ENCODE assay signal across 21 mouse cellular contexts in the genomic region with DNA sequence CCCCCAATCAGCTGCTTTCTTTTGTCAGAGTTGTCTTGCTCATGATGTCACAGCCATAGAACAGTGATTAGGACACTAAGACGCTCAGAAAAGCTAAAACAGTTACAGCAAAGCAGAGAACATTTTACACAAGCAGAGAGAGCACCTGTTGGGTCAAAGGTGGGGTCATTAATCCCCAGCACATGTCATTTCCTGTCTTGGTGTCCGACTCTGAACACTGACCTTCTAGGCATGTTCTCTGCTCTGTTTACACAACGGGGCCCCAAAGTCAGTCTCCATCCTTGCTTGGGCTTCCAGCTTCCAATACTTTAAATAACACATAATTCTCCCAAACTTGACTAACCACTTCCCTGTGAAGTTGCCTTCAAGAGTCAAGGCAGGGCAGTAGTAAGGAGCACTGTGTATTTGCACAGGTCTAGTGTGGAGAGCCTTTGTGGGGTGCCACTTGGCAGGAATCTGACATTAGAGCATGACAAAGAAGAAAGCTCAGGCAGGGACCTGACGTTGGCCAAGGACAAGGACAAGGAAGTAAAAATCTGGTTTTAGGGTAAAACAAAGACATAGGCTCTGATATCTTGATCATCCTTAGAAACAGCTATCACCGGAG. TPM values are rescaled to one million over a fixed set of nuclear protein-coding genes. Genes with fewer than 3 reads are reported as not detected.
A peak's percentile ranks its signal among the peaks of the same experiment; 100 is the strongest.
DNase-seq lines count a peak whose midpoint lies in the region; ATAC-seq and TF ChIP-seq lines count a peak whose summit lies in the region.
"Had no signal": no experiment of that assay in that cellular context is flagged by ENCODE, and none has a peak within 500 bp of the region (broad histone marks: within the 10 kb centered on the region; RNA-seq: fewer than 3 reads in every experiment).

No protein-coding gene starts in this region.

- H3K9me3 ChIP-seq in lung, postnatal 0 days (ENCODE audit: low read length), result no peaks in the 10 kb centered on the region
- no peaks in the 10 kb centered on the region for H3K9me3 ChIP-seq in stomach, postnatal 0 days (ENCODE audit: control insufficient read depth, low read length)
- H3K9me3 ChIP-seq in hindbrain, embryonic 14.5 days (ENCODE audit: control insufficient read depth, low read length), result no peaks in the 10 kb centered on the region
- no peaks in the 10 kb centered on the region for H3K9me3 ChIP-seq in limb, embryonic 10.5 days (replicated peaks)
- H3K9me3 ChIP-seq: embryonic facial prominence, embryonic 10.5 days; forebrain, embryonic 12.5 days; heart, embryonic 13.5 days; hindbrain, embryonic 15.5 days; liver, embryonic 13.5 days had no signal

- TF ChIP-seq EP300 in lung, postnatal 0 days (IDR thresholded peaks at IDR 0.05), result peak; percentile 81
- TF ChIP-seq EP300 in stomach, postnatal 0 days (optimal IDR thresholded peaks at IDR 0.05), result no peak

- no peak overlapping the region for H3K4me2 ChIP-seq in lung, postnatal 0 days (replicated peaks; ENCODE audit: low read depth, low read length)
- no peak overlapping the region for H3K4me2 ChIP-seq in stomach, postnatal 0 days (replicated peaks; ENCODE audit: low read depth)
- H3K4me2 ChIP-seq in hindbrain, embryonic 14.5 days (replicated peaks), result no peak overlapping the region
- H3K4me2 ChIP-seq: forebrain, embryonic 12.5 days; heart, embryonic 13.5 days; hindbrain, embryonic 15.5 days; liver, embryonic 13.5 days had no signal

- no peak for TF ChIP-seq CTCF in lung, postnatal 0 days (IDR thresholded peaks at IDR 0.05)
- no peak for TF ChIP-seq CTCF in stomach, postnatal 0 days (IDR thresholded peaks at IDR 0.05; ENCODE audit: low read depth)

- H3K9ac ChIP-seq in lung, postnatal 0 days (replicated peaks; ENCODE audit: low read depth), result no peak overlapping the region
- no peak overlapping the region for H3K9ac ChIP-seq in stomach, postnatal 0 days (ENCODE audit: low read length)
- no peak overlapping the region for H3K9ac ChIP-seq in hindbrain, embryonic 14.5 days
- H3K9ac ChIP-seq: forebrain, embryonic 12.5 days; heart, embryonic 13.5 days; hindbrain, embryonic 15.5 days; liver, embryonic 13.5 days had no signal

- H3K4me1 ChIP-seq in lung, postnatal 0 days (ENCODE audit: insufficient read depth, low read depth, low read length), result no peaks in the 10 kb centered on the region
- no peaks in the 10 kb centered on the region; the same call in 1 of the 2 replicates for H3K4me1 ChIP-seq in stomach, postnatal 0 days (replicated peaks; ENCODE audit: control insufficient read depth, insufficient read depth)
- no peaks in the 10 kb centered on the region for H3K4me1 ChIP-seq in hindbrain, embryonic 14.5 days (replicated peaks; ENCODE audit: control insufficient read depth, insufficient read depth, low read length)
- peaks cover 32% of the 10 kb centered on the region for H3K4me1 ChIP-seq in limb, embryonic 10.5 days
- H3K4me1 ChIP-seq: hindbrain, embryonic 15.5 days had no signal

- peak overlapping the region; percentile 35; the same call in 1 of the 2 replicates for H3K27ac ChIP-seq in lung, postnatal 0 days (ENCODE audit: low read length)
- no peak overlapping the region for H3K27ac ChIP-seq in stomach, postnatal 0 days (replicated peaks)
- H3K27ac ChIP-seq in hindbrain, embryonic 14.5 days, result no peak overlapping the region
- no peak overlapping the region for H3K27ac ChIP-seq in limb, embryonic 10.5 days
- H3K27ac ChIP-seq: embryonic facial prominence, embryonic 10.5 days; forebrain, embryonic 12.5 days; heart, embryonic 13.5 days; hindbrain, embryonic 15.5 days; kidney, postnatal 0 days; liver, embryonic 13.5 days had no signal

- peak; percentile 18 for DNase-seq in kidney, adult 9 months
- no peak for DNase-seq in kidney, postnatal 25 days
- peak; percentile 55 for DNase-seq in embryo, embryonic 10.5 days (ENCODE audit: low spot score)
- DNase-seq in lung, postnatal 0 days (ENCODE audit: low spot score), result peak; percentile 89
- no peak for DNase-seq in stomach, postnatal 0 days (ENCODE audit: low spot score)
- no peak for DNase-seq in cerebellum, postnatal 36 days
- no peak for DNase-seq in hindbrain, embryonic 14.5 days (ENCODE audit: low spot score)
- DNase-seq in limb, embryonic 10.5 days (ENCODE audit: low spot score), result no peak
- DNase-seq: adrenal gland, postnatal 10 days; cerebellum, postnatal 10 days; left cerebral cortex, postnatal 4 days; midbrain, embryonic 14.5 days; thymus, postnatal 25 days had no signal

- WGBS in lung, postnatal 0 days, result 34% methylated on average over 5 of the region's 5 CpGs
- 44% methylated on average over 5 of the region's 5 CpGs for WGBS in stomach, postnatal 0 days
- WGBS in hindbrain, embryonic 14.5 days, result 79% methylated on average over 5 of the region's 5 CpGs
- 68% methylated on average over 5 of the region's 5 CpGs for WGBS in limb, embryonic 10.5 days

- H3K36me3 ChIP-seq in lung, postnatal 0 days (ENCODE audit: insufficient read depth, low read length), result no peaks in the 10 kb centered on the region
- H3K36me3 ChIP-seq in stomach, postnatal 0 days (ENCODE audit: control insufficient read depth, insufficient read depth, low read length), result no peaks in the 10 kb centered on the region
- H3K36me3 ChIP-seq in hindbrain, embryonic 14.5 days (replicated peaks; ENCODE audit: control insufficient read depth, insufficient read depth), result no peaks in the 10 kb centered on the region
- no peaks in the 10 kb centered on the region for H3K36me3 ChIP-seq in limb, embryonic 10.5 days
- H3K36me3 ChIP-seq: embryonic facial prominence, embryonic 10.5 days; forebrain, embryonic 12.5 days; heart, embryonic 13.5 days; hindbrain, embryonic 15.5 days; liver, embryonic 13.5 days had no signal

- peak; percentile 96 for ATAC-seq in lung, postnatal 0 days
- peak; percentile 63; the same call in 1 of the 2 replicates for ATAC-seq in stomach, postnatal 0 days (ENCODE audit: low FRiP score, low TSS enrichment)
- no peak for ATAC-seq in hindbrain, embryonic 14.5 days (ENCODE audit: low FRiP score)
- ATAC-seq: intestine, postnatal 0 days had no signal

- H3K27me3 ChIP-seq in lung, postnatal 0 days (replicated peaks; ENCODE audit: insufficient read depth, low read length), result no peaks in the 10 kb centered on the region
- no peaks in the 10 kb centered on the region for H3K27me3 ChIP-seq in stomach, postnatal 0 days (ENCODE audit: control insufficient read depth, insufficient read depth, low read length)
- H3K27me3 ChIP-seq in hindbrain, embryonic 14.5 days (ENCODE audit: control insufficient read depth, insufficient read depth, low read length), result no peaks in the 10 kb centered on the region
- no peaks in the 10 kb centered on the region for H3K27me3 ChIP-seq in limb, embryonic 10.5 days (ENCODE audit: low read depth, poor library complexity, severe bottlenecking)
- H3K27me3 ChIP-seq: forebrain, embryonic 12.5 days; heart, embryonic 13.5 days; hindbrain, embryonic 15.5 days; liver, embryonic 13.5 days had no signal

- no peak overlapping the region for H3K4me3 ChIP-seq in lung, postnatal 0 days (ENCODE audit: low read depth, low read length)
- H3K4me3 ChIP-seq in stomach, postnatal 0 days (ENCODE audit: low read depth, low read length), result no peak overlapping the region
- no peak overlapping the region for H3K4me3 ChIP-seq in hindbrain, embryonic 14.5 days (replicated peaks; ENCODE audit: low read length)
- H3K4me3 ChIP-seq in limb, embryonic 10.5 days, result no peak overlapping the region
- H3K4me3 ChIP-seq: embryonic facial prominence, embryonic 10.5 days; forebrain, embryonic 12.5 days; heart, embryonic 13.5 days; hindbrain, embryonic 15.5 days; liver, embryonic 13.5 days; myocyte had no signal

RNA-seq across cellular contexts. Expression of gene Il6st, which starts 52.6 kb away (rescaled TPM):
- polyA plus RNA-seq in lung, postnatal 0 days (2015; fragmentation: Nextera tagmentation; extraction: Ambion mirVana), result 30.4 and 33.7 TPM in 2 replicates
- 22.2 and 25.8 TPM in 2 replicates for polyA plus RNA-seq in stomach, postnatal 0 days (2015; fragmentation: Nextera tagmentation; extraction: Ambion mirVana)
- 32.0 and 34.4 TPM in 2 replicates for polyA plus RNA-seq in hindbrain, embryonic 14.5 days (2014; fragmentation: Nextera tagmentation; extraction: Ambion mirVana)
- 16.1 and 21.3 TPM in 2 replicates for polyA plus RNA-seq in limb, embryonic 10.5 days (2016; fragmentation: Nextera tagmentation; extraction: Ambion mirVana)

Comparison
In these comparisons a context has a peak if more than half of its experiments do, and no peak if none do; other contexts are left out.
1. DNase-seq: peak in kidney, adult 9 months (single experiment), embryo, embryonic 10.5 days (single experiment) and lung, postnatal 0 days (single experiment); none in kidney, postnatal 25 days (0 of 2), stomach, postnatal 0 days (single experiment), cerebellum, postnatal 36 days (0 of 2), hindbrain, embryonic 14.5 days (single experiment) and limb, embryonic 10.5 days (single experiment).